Mouse (Mus musculus): ENCODE results near the gene Gm5414. TPM values are rescaled to one million over a fixed set of nuclear protein-coding genes. Genes with fewer than 3 reads are reported as not detected.

Gene Gm5414
- total RNA-seq (2021) = not detected
- long read RNA-seq = 0 reads

DNA sequence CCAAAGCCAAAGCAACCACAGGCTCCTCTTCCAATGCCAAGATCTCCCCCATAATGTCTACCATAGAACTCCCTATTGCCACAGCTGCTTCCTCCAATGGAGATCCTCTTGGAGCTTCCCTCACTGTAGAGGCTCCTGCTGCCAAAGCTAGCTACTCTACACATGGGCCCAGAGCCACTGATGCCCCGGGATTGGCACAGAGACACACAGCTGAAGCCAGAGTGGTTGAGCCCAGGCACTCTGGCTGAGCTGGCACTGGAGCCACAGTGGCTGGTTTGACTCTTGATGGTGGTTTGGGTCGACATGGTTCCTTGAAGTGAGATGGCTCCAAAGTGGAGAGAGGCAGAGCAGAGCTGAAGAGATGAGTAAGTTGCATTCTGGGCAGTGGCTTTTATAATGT, at the start of gene Gm5414:
TSS of gene Gm5414 (minus strand) at position 305 of the 400 bp plus-strand sequence.
- no peak for DNase-seq (ENCODE audit: low spot score in 2 of 2)

DNA sequence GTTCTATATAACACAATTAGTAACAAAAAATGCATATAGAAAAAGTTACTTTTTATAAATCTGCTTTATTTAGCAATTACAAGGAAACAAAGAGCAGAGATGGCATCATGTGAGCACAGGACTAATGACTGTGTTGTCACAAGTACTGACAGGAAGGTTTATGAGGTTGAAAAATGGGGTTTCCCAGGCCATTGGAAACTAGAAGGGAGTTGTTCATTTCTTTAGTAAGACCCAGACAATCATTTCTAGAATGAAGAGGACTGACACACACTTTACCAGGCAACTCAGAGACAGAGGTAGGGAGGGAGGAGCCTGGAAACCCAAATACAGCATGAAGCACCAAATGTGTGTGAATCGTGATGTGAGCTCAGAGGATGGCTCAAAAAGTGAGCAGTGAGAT, 48.0 kb upstream of the Gm5414 start:
- DNase-seq (ENCODE audit: low spot score in 2 of 2) = no peak

DNA sequence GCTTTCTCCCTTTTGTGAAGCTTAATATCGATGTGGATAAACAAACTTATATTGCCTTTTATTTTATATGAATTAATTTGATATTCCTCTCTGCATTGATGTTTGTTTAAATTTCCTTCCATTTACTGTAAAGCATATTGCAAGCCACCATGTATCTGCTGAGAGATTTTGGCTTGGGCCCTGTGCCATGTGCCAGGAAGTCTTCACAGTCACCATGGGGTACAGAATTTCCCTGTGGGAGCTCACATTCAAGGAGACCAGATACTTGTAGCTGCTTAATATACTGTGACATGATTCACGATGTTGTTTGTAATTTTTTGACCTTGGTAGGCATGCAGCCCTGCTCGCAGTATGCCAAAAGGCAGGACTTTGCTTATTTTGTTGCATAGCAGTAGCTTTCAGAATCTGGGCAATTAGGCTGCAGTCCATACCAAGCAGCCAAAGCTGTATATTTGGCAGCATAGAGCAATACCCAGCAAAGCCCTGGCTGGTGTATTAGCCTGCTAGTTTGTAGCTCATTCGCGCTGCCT, 24.8 kb upstream of the Gm5414 start:
- no peak for DNase-seq (ENCODE audit: low spot score in 2 of 2)

DNA sequence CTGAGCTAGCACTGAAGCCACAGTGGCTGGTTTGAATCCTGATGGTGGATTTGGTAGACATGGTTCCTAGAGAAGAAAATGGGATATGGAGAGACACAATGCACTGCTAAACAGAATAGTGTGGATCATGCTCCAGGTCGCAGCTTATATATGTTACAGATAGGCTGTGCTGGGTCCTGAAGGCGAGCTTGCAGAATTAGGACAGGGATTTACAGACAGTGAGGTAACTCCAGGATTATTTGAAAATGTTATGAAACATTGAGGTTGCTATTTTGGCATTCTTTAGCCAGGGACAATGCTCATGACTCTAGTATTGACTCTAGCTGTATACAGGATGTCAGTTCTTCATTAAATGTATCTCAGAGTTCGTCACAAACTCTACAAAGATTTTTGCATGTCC, 19.3 kb upstream of the Gm5414 start, which contains the start of gene Gm5478:
TSS of gene Gm5478 (minus strand) at position 101 of the 400 bp plus-strand sequence.
- DNase-seq (ENCODE audit: low spot score in 2 of 2) = no peak

DNA sequence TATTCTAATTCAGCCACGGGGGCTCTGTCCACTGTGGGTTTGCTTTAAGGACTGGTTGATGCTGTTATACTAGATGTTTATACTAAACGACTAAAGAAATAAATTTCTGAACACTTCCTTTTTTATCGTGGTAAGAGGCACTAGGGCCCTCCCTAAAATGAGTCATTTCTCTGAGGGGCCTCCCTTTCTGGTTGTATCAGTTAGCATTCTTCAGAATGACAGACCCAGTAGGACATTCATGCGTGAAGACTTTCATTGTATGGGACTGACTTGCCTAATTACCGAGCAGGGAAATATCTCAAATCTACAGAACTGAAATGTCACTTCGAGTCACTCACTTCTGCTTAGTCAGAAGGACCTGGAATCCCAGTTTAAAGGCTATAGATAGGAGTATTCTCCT, 28.9 kb downstream of the Gm5414 start:
- no peak for DNase-seq (ENCODE audit: low spot score in 2 of 2)

DNA sequence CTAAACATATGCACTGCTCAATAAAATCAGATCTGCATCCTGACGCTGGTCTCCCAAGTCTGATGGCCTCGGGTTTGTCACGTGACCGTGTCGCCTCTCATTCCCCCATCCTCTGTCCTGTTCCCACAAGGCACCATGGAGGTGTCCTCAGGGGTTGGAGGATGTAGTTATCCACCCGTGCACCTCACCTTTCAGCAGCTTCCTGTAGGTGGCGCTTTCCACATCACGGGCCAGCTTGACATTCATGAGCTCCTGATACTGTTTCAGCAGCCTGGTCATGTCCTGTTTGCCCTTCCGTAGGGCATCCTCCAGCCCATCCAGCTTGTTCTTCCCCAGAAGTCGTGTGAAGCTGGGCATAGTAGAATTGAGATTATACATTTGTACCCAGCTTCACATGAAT, 39.8 kb downstream of the Gm5414 start:
- no peak for DNase-seq (ENCODE audit: low spot score in 2 of 2)

DNA sequence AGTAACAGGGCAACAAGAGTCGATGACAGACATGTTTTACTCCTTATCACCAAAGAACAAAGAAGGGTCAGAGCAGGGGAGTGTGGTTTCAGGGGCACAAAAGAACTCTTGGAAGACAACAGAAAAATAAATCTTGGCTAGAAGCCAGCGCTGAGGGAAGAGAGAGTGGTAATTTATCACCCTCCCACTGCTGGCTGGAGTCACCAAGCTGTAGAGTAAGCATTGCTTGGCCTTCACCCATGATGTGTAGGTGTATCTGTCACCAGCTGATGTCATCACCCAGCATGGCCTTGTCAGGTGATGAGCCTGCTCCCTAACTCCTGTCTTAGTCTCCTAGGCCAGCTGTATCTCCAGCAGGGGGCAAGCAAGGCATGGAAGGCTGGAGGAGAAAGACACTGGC, 43.5 kb downstream of the Gm5414 start:
- DNase-seq (ENCODE audit: low spot score in 2 of 2) = peak in 1 of 2 experiments; percentile 25

DNA sequence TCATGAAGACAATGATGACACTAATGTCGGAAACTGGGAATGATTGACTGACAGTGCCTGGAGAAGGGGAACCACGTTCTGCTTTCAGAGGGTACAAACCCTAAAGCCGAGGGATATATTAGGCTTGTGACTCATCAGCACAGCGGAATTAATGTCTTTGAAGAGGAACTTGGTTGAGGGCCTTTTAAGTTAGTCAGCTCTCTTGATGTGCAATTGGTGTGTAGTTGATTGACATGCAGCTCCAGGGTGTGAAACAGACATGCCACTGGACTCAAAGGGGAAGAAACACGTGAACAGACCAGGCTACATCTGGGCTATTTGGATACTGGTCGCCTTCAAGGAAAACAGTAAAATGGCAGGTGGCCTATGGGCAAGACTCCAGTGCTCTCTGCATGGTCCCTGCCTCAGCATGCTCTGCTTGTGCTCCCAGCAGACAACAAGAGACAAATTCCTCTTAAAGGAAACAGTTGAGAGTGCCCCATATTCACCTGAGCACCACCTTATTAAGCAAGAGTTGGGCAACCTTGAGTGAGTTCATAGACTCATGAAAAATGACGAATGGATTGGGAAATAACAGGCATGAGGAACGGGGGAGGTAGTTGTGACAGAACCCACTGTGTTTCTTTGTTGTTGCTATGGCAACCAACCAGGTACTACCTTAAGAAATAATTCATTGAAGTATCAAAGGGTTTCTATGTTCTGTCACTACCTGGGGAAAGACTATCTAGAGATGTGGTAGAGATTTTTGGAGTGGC, 44.6 kb downstream of the Gm5414 start:
- DNase-seq (ENCODE audit: low spot score in 2 of 2) = no peak

DNA sequence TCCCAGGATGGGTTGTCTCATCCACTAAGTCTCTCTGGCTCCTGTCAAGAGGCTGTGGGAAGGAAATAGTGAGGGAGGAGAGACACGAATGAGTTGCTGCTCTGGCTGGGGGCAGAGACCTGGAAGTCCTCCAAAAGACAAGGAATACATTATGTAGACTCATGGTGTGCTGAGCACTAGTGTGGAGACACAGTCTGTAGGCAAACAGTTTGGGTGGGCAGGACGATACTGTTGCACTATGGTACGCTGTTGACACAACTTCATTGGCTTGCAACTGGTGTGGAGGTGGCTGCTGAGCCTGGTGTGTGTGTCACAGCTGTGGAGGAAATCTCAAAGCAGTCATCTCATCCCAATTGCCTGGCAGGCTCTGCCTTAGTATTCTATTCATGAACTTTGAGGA, 46.3 kb downstream of the Gm5414 start:
- no peak for DNase-seq (ENCODE audit: low spot score in 2 of 2)

DNA sequence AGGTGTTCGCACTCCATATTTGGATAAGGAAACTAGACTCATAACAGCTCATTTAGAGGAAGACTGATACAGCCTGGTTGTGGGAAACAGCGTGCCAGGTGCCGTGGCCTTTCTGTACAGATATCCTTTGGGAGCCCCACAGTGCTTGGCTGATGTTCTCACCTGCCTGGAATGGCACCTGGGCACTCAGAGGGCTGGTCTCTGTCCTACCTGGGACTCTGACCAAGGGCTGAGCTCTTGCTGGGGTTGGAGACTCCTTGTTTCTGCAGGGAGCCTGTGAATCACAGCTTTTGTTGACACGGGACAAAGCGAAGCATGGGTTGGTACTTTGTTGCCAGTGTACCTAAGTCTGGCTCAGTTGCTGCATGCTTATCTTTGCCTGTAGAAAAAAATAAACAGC, 52.5 kb downstream of the Gm5414 start:
- no peak for DNase-seq (ENCODE audit: low spot score in 2 of 2)

Small RNAs within 50 kb of the gene (microRNA-seq; reads per million reads assigned to microRNA genes)
- 0 reads per million in 2 experiments for gene Gm44383
- gene Gm44479 = 0 reads per million in 2 experiments

Other genes starting within 250 kb of the Gm5414 start
- gene Krt7, start 217.1 kb downstream of the Gm5414 start, total RNA-seq (2021) = not detected
- under 1 TPM; 0.18 to 0.40 TPM for gene Krt87, start 189.4 kb downstream of the Gm5414 start, total RNA-seq (2021)
- not detected for gene Krt88, start 180.4 kb downstream of the Gm5414 start, total RNA-seq (2021)
- gene Krt81, start 164.4 kb downstream of the Gm5414 start, total RNA-seq (2021) = not detected
- gene Krt86, start 154.7 kb downstream of the Gm5414 start, total RNA-seq (2021) = under 1 TPM in 1 of 2 experiments, not detected in 1; 0.15 TPM
- gene Krt83, start 136.7 kb downstream of the Gm5414 start, total RNA-seq (2021) = not detected
- not detected for gene Gm49425, start 110.9 kb downstream of the Gm5414 start, total RNA-seq (2021)
- not detected for gene Krt84, start 95.4 kb downstream of the Gm5414 start, total RNA-seq (2021)
- gene Krt82, start 77.5 kb downstream of the Gm5414 start, total RNA-seq (2021) = not detected
- gene Krt90, start 65.2 kb downstream of the Gm5414 start, total RNA-seq (2021) = not detected
- not detected for gene Krt75, start 54.3 kb downstream of the Gm5414 start, total RNA-seq (2021)
- gene Gm5478, start 19.2 kb upstream of the Gm5414 start, total RNA-seq (2021) = not detected
- not detected for gene Krt6b, start 52.1 kb upstream of the Gm5414 start, total RNA-seq (2021)
- not detected for gene Krt6a, start 66.1 kb upstream of the Gm5414 start, total RNA-seq (2021)
- under 1 TPM; 0.43 to 0.84 TPM for gene Krt5, start 84.7 kb upstream of the Gm5414 start, total RNA-seq (2021)
- gene Krt71, start 114.9 kb upstream of the Gm5414 start, total RNA-seq (2021) = not detected
- not detected for gene Krt72, start 158.3 kb upstream of the Gm5414 start, total RNA-seq (2021)
- 1 to 10 TPM; 6.3 to 7.8 TPM for gene Krt73, start 174.2 kb upstream of the Gm5414 start, total RNA-seq (2021)
- 10 to 100 TPM in 1 of 2 experiments, 1 to 10 TPM in 1; 7.3 to 10.5 TPM for gene Krt2, start 190.0 kb upstream of the Gm5414 start, total RNA-seq (2021)
- 1 to 10 TPM; 2.7 to 4.0 TPM for gene Krt1, start 222.6 kb upstream of the Gm5414 start, total RNA-seq (2021)
- 10 to 100 TPM; 12.5 to 19.0 TPM for gene Krt77, start 241.5 kb upstream of the Gm5414 start, total RNA-seq (2021)

Data from layer of hippocampus, adult 18-20 months (tissue).